Mouse (Mus musculus): ENCODE data around the gene BC107364. TPM values are rescaled to one million over a fixed set of nuclear protein-coding genes. Genes with fewer than 3 reads are reported as not detected.
"Not testable (repeated sequence)": the region's sequence is repeated elsewhere in the genome, so short reads cannot be mapped to it uniquely, and the experiment has no call there.

BC107364 gene
- not detected in 2 replicates for polyA plus RNA-seq (2016; fragmentation: Nextera tagmentation; extraction: Ambion mirVana)

GRCm38 (mm10) chr3:96452262-96452661 lies at the start of gene BC107364:
TSS of gene BC107364 (minus strand) at chr3:96452306.
- H3K9me3 ChIP-seq; H3K4me3 ChIP-seq (replicated peaks); H3K27ac ChIP-seq; H3K9ac ChIP-seq; H3K36me3 ChIP-seq (replicated peaks); H3K4me1 ChIP-seq; ATAC-seq (ENCODE audit: low FRiP score); H3K4me2 ChIP-seq: not testable (repeated sequence)
- H3K27me3 ChIP-seq: peaks cover 14% of the 10 kb centered on the region
- WGBS: no CpG with 5 or more reads among the region's 48 CpGs

GRCm38 (mm10) chr3:96501391-96502115 lies 49.4 kb upstream of the BC107364 start:
- Histone ChIP-seq H3K4me3 (replicated peaks) (peak overlapping the region; percentile 68), H3K4me2 (peak overlapping the region; percentile 78), H3K27me3 (peaks cover 2% of the 10 kb centered on the region; the same call in 1 of the 2 replicates), H3K27ac (peak overlapping the region; percentile 20), H3K4me1 (peaks cover 3% of the 10 kb centered on the region), H3K9ac (peak overlapping the region; percentile 61), H3K9me3 (no peaks in the 10 kb centered on the region), H3K36me3 (replicated peaks) (no peaks in the 10 kb centered on the region)
- ATAC-seq (ENCODE audit: low FRiP score): peak; percentile 77
- under 1% methylated on average over 32 of the region's 32 CpGs for WGBS

- peak; percentile 68 for ATAC-seq (ENCODE audit: low FRiP score)
- Histone ChIP-seq H3K27me3 (peaks cover 8% of the 10 kb centered on the region; the same call in 1 of the 2 replicates), H3K4me1 (peaks cover 3% of the 10 kb centered on the region), H3K4me2 (peak overlapping the region; percentile 78), H3K9me3 (no peaks in the 10 kb centered on the region), H3K27ac (peak overlapping the region; percentile 88), H3K36me3 (replicated peaks) (no peaks in the 10 kb centered on the region), H3K4me3 (replicated peaks) (peak overlapping the region; percentile 68), H3K9ac (peak overlapping the region; percentile 74)
- WGBS: under 1% methylated on average over 19 of the region's 19 CpGs
Measured at GRCm38 (mm10) chr3:96500691-96501265, 48.7 kb upstream of the BC107364 start.

GRCm38 (mm10) chr3:96500289-96500621 lies 48.1 kb upstream of the BC107364 start:
- H3K36me3 ChIP-seq (replicated peaks): no peaks in the 10 kb centered on the region
- ATAC-seq (ENCODE audit: low FRiP score): peak; percentile 73
- H3K9me3 ChIP-seq: no peaks in the 10 kb centered on the region
- H3K4me2 ChIP-seq: peak overlapping the region; percentile 78
- under 1% methylated on average over 17 of the region's 17 CpGs for WGBS
- H3K9ac ChIP-seq: peak overlapping the region; percentile 74
- H3K27ac ChIP-seq: peak overlapping the region; percentile 88
- H3K27me3 ChIP-seq: peaks cover 8% of the 10 kb centered on the region; the same call in 1 of the 2 replicates
- H3K4me1 ChIP-seq: peaks cover 3% of the 10 kb centered on the region
- peak overlapping the region; percentile 68 for H3K4me3 ChIP-seq (replicated peaks)

- Histone ChIP-seq H3K9ac (peak overlapping the region; percentile 70), H3K4me3 (replicated peaks) (peak overlapping the region; percentile 68), H3K36me3 (replicated peaks) (no peaks in the 10 kb centered on the region), H3K4me1 (peaks cover 3% of the 10 kb centered on the region), H3K9me3 (no peaks in the 10 kb centered on the region), H3K4me2 (peak overlapping the region; percentile 78), H3K27me3 (peaks cover 8% of the 10 kb centered on the region; the same call in 1 of the 2 replicates), H3K27ac (peak overlapping the region; percentile 78)
- peak; percentile 55 for ATAC-seq (ENCODE audit: low FRiP score)
- WGBS: under 1% methylated on average over 36 of the region's 36 CpGs
Measured at GRCm38 (mm10) chr3:96499481-96500288, 47.6 kb upstream of the BC107364 start.

GRCm38 (mm10) chr3:96498476-96499245 lies 46.6 kb upstream of the BC107364 start:
- 84% methylated on average over 4 of the region's 4 CpGs for WGBS
- H3K27me3 ChIP-seq: peaks cover 8% of the 10 kb centered on the region; the same call in 1 of the 2 replicates
- H3K36me3 ChIP-seq (replicated peaks): no peaks in the 10 kb centered on the region
- no peak for ATAC-seq (ENCODE audit: low FRiP score)
- no peaks in the 10 kb centered on the region for H3K9me3 ChIP-seq
- H3K9ac ChIP-seq: no peak overlapping the region
- no peak overlapping the region for H3K4me3 ChIP-seq (replicated peaks)
- peaks cover 3% of the 10 kb centered on the region for H3K4me1 ChIP-seq
- no peak overlapping the region for H3K4me2 ChIP-seq
- H3K27ac ChIP-seq: no peak overlapping the region

- under 1% methylated on average over 19 of the region's 19 CpGs for WGBS
- peaks cover 3% of the 10 kb centered on the region for H3K4me1 ChIP-seq
- peak; percentile 10; the same call in 1 of the 2 replicates for ATAC-seq (ENCODE audit: low FRiP score)
- H3K27me3 ChIP-seq: peaks cover 8% of the 10 kb centered on the region; the same call in 1 of the 2 replicates
- peak overlapping the region; percentile 87 for H3K4me2 ChIP-seq
- H3K36me3 ChIP-seq (replicated peaks): no peaks in the 10 kb centered on the region
- H3K9ac ChIP-seq: peak overlapping the region; percentile 57
- no peaks in the 10 kb centered on the region for H3K9me3 ChIP-seq
- peak overlapping the region; percentile 53 for H3K4me3 ChIP-seq (replicated peaks)
- no peak overlapping the region for H3K27ac ChIP-seq
Measured at GRCm38 (mm10) chr3:96497451-96498028, 45.4 kb upstream of the BC107364 start.

- not testable (repeated sequence) for H3K36me3 ChIP-seq (replicated peaks); H3K27ac ChIP-seq; H3K27me3 ChIP-seq; ATAC-seq (ENCODE audit: low FRiP score); H3K4me1 ChIP-seq; H3K9me3 ChIP-seq
- H3K4me3 ChIP-seq (replicated peaks): peak overlapping the region; percentile 53
- H3K4me2 ChIP-seq: peak overlapping the region; percentile 87
- 19% methylated on average over 14 of the region's 14 CpGs for WGBS
- H3K9ac ChIP-seq: peak overlapping the region; percentile 57; the same call in 1 of the 2 replicates
Measured at GRCm38 (mm10) chr3:96496620-96497275, 44.6 kb upstream of the BC107364 start.

GRCm38 (mm10) chr3:96496216-96496615 lies 44.1 kb upstream of the BC107364 start:
- Histone ChIP-seq H3K4me3 (replicated peaks) (no peak overlapping the region), H3K27me3 (peaks cover 8% of the 10 kb centered on the region; the same call in 1 of the 2 replicates)
- 59% methylated on average over 7 of the region's 7 CpGs for WGBS

GRCm38 (mm10) chr3:96495490-96496210 lies 43.5 kb upstream of the BC107364 start:
- Histone ChIP-seq H3K36me3 (replicated peaks) (no peaks in the 10 kb centered on the region), H3K9ac (no peak overlapping the region), H3K9me3 (no peaks in the 10 kb centered on the region), H3K27me3 (peaks cover 8% of the 10 kb centered on the region; the same call in 1 of the 2 replicates), H3K27ac (no peak overlapping the region), H3K4me1 (peaks cover 3% of the 10 kb centered on the region), H3K4me2 (no peak overlapping the region), H3K4me3 (replicated peaks) (no peak overlapping the region)
- ATAC-seq (ENCODE audit: low FRiP score): no peak
- WGBS: 86% methylated on average over 1 of the region's 1 CpGs

More at GRCm38 (mm10) chr3:96496216-96496615, 44.1 kb upstream of the BC107364 start:
- Histone ChIP-seq H3K27ac (no peak overlapping the region), H3K36me3 (replicated peaks) (no peaks in the 10 kb centered on the region), H3K4me1 (peaks cover 3% of the 10 kb centered on the region), H3K4me2 (peak overlapping the region; percentile 87), H3K9me3 (no peaks in the 10 kb centered on the region), H3K9ac (no peak overlapping the region)
- no peak for ATAC-seq (ENCODE audit: low FRiP score)
